Mouse (Mus musculus) regulatory T cell (primary cell): ENCODE measurements around the gene Cacnb2.
"Not testable (repeated sequence)": the region's sequence is repeated elsewhere in the genome, so short reads cannot be mapped to it uniquely, and the experiment has no call there.

Source experiments
- in situ Hi-C: fragments of 300-600 bp; cut with MboI, MseI; formaldehyde crosslinking; loops from one replicate; pipeline ENCODE4 v1.15.1; 2025; ENCODE audit warnings: high pct_unique_total_duplicates

Gene Cacnb2

GRCm38 (mm10) chr2:14657205-14657844 is 54.4 kb downstream of the Cacnb2 start:
- in situ Hi-C loops = no loop called here

- in situ Hi-C loops = no loop called here
Measured at GRCm38 (mm10) chr2:14665213-14665612, 62.3 kb downstream of the Cacnb2 start.

- in situ Hi-C loops = no loop called here
Measured at GRCm38 (mm10) chr2:14672117-14672516, 69.2 kb downstream of the Cacnb2 start.

GRCm38 (mm10) chr2:14676885-14677516 is 74.1 kb downstream of the Cacnb2 start:
- in situ Hi-C loops = no loop called here

GRCm38 (mm10) chr2:14684231-14684630 is 81.3 kb downstream of the Cacnb2 start:
- in situ Hi-C loops = no loop called here

GRCm38 (mm10) chr2:14702973-14703645 is 100.2 kb downstream of the Cacnb2 start:
- in situ Hi-C loops = loop anchor here (25.0 kb wide), 1 partner anchor 666 kb away; no protein-coding TSS in a partner anchor

GRCm38 (mm10) chr2:14703676-14704075 is 100.8 kb downstream of the Cacnb2 start:
- in situ Hi-C loops = loop anchor here (25.0 kb wide), 1 partner anchor 666 kb away; no protein-coding TSS in a partner anchor

GRCm38 (mm10) chr2:14710247-14710646 is 107.4 kb downstream of the Cacnb2 start:
- in situ Hi-C loops = loop anchor here (10.0 to 25.0 kb wide), 2 partner anchors 375 to 673 kb away; no protein-coding TSS in a partner anchor

GRCm38 (mm10) chr2:14711751-14712150 is 108.9 kb downstream of the Cacnb2 start:
- in situ Hi-C loops = loop anchor here (10.0 to 25.0 kb wide), 2 partner anchors 377 to 674 kb away; no protein-coding TSS in a partner anchor

GRCm38 (mm10) chr2:14713049-14713448 is 110.2 kb downstream of the Cacnb2 start:
- in situ Hi-C loops = loop anchor here (10.0 to 25.0 kb wide), 2 partner anchors 378 to 676 kb away; no protein-coding TSS in a partner anchor

GRCm38 (mm10) chr2:14716666-14717065 is 113.8 kb downstream of the Cacnb2 start:
- in situ Hi-C loops = loop anchor here (10.0 to 25.0 kb wide), 2 partner anchors 382 to 679 kb away; no protein-coding TSS in a partner anchor

GRCm38 (mm10) chr2:14719119-14719718 is 116.3 kb downstream of the Cacnb2 start:
- in situ Hi-C loops = loop anchor here (10.0 to 25.0 kb wide), 2 partner anchors 384 to 682 kb away; no protein-coding TSS in a partner anchor

- in situ Hi-C loops = no loop called here
Measured at GRCm38 (mm10) chr2:14725437-14725836, 122.5 kb downstream of the Cacnb2 start.

- in situ Hi-C loops = not testable (repeated sequence)
Measured at GRCm38 (mm10) chr2:14726601-14727000, 123.7 kb downstream of the Cacnb2 start.

GRCm38 (mm10) chr2:14738927-14739326 is 136.0 kb downstream of the Cacnb2 start:
- in situ Hi-C loops = no loop called here

- in situ Hi-C loops = no loop called here
Measured at GRCm38 (mm10) chr2:14739510-14739909, 136.6 kb downstream of the Cacnb2 start.

- in situ Hi-C loops = no loop called here
Measured at GRCm38 (mm10) chr2:14740359-14740758, 137.5 kb downstream of the Cacnb2 start.

- in situ Hi-C loops = no loop called here
Measured at GRCm38 (mm10) chr2:14744761-14745160, 141.9 kb downstream of the Cacnb2 start.

GRCm38 (mm10) chr2:14762846-14763245 is 160.0 kb downstream of the Cacnb2 start:
- in situ Hi-C loops = no loop called here

GRCm38 (mm10) chr2:14763931-14764330 is 161.0 kb downstream of the Cacnb2 start:
- in situ Hi-C loops = no loop called here

GRCm38 (mm10) chr2:14769448-14769847 is 166.6 kb downstream of the Cacnb2 start:
- in situ Hi-C loops = no loop called here

- in situ Hi-C loops = no loop called here
Measured at GRCm38 (mm10) chr2:14770635-14771034, 167.7 kb downstream of the Cacnb2 start.
